Comparison of ENCODE assay signal across 8 mouse cellular contexts in the genomic region with DNA sequence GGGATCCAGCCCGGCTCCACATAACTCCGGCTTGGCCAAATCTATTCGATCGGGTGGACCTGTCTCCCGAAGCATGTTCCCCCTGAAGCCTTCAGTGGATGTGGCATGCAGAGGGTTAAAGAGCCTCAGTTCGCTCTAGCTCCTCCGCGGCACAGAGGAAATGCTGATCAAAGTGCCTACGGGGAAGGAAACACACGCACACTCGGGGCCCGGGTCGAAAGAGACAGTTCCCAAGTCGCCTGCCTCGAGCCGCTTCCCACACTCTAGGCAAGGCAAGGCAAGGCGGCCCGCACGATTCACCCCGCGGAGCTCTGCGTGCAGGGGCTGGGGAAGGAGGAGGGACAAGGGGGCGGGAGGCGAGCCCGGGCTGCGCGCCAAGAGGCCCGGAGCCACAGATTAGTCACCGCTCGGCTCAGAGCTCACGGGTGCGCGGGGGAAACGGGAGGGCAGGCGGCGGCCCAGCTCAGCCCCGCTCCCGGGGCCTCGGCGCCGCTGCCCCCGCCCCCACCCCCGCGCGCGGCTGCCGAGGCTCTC.
DNase-seq lines count a peak whose midpoint lies in the region; ATAC-seq and TF ChIP-seq lines count a peak whose summit lies in the region.

No protein-coding gene starts in this region.

- no peak for TF ChIP-seq POLR2A in liver, adult 2 months (IDR thresholded peaks at IDR 0.05; ENCODE audit: extremely low read depth, insufficient read depth, low read length)

- TF ChIP-seq CTCF in liver, adult 2 months (IDR thresholded peaks at IDR 0.05; ENCODE audit: low read depth, low read length), result no peak
- no peak for TF ChIP-seq CTCF in midbrain, postnatal 0 days (IDR thresholded peaks at IDR 0.05)

- peak overlapping the region; percentile 43 for H3K4me3 ChIP-seq in embryonic facial prominence, embryonic 11.5 days (ENCODE audit: low read depth, low read length)
- peak overlapping the region; percentile 70 for H3K4me3 ChIP-seq in heart, embryonic 10.5 days
- H3K4me3 ChIP-seq in liver, adult 2 months (ENCODE audit: insufficient read depth, low read depth, low read length), result peak overlapping the region; percentile 60
- peak overlapping the region; percentile 49 for H3K4me3 ChIP-seq in midbrain, postnatal 0 days (ENCODE audit: low read depth, low read length)
- H3K4me3 ChIP-seq in stomach, embryonic 15.5 days (replicated peaks), result peak overlapping the region; percentile 46

- no peaks in the 10 kb centered on the region for H3K36me3 ChIP-seq in embryonic facial prominence, embryonic 11.5 days (replicated peaks; ENCODE audit: control insufficient read depth, insufficient read depth, low read depth, low read length)
- no peaks in the 10 kb centered on the region for H3K36me3 ChIP-seq in heart, embryonic 10.5 days
- no peaks in the 10 kb centered on the region for H3K36me3 ChIP-seq in liver, adult 2 months (ENCODE audit: control insufficient read depth, insufficient read depth, low read length)
- no peaks in the 10 kb centered on the region for H3K36me3 ChIP-seq in midbrain, postnatal 0 days (ENCODE audit: insufficient read depth, low read length)
- no peaks in the 10 kb centered on the region for H3K36me3 ChIP-seq in stomach, embryonic 15.5 days

- H3K79me2 ChIP-seq in liver, adult 2 months (ENCODE audit: control insufficient read depth, insufficient read depth, low read length), result no peaks in the 10 kb centered on the region

- peak overlapping the region; percentile 94 for H3K4me2 ChIP-seq in embryonic facial prominence, embryonic 11.5 days (ENCODE audit: low read depth, low read length)
- H3K4me2 ChIP-seq in midbrain, postnatal 0 days (ENCODE audit: low read depth, low read length, poor library complexity, severe bottlenecking), result peak overlapping the region; percentile 85
- H3K4me2 ChIP-seq in stomach, embryonic 15.5 days, result peak overlapping the region; percentile 88

- H3K4me1 ChIP-seq in embryonic facial prominence, embryonic 11.5 days (ENCODE audit: control insufficient read depth, insufficient read depth, low read length), result no peaks in the 10 kb centered on the region; the same call in 1 of the 2 replicates
- H3K4me1 ChIP-seq in heart, embryonic 10.5 days, result peaks cover 27% of the 10 kb centered on the region
- peaks cover 3% of the 10 kb centered on the region; the same call in 1 of the 2 replicates for H3K4me1 ChIP-seq in liver, adult 2 months (ENCODE audit: control insufficient read depth, insufficient read depth, low read length)
- no peaks in the 10 kb centered on the region for H3K4me1 ChIP-seq in midbrain, postnatal 0 days (ENCODE audit: insufficient read depth, low read length)
- H3K4me1 ChIP-seq in stomach, embryonic 15.5 days, result peaks cover 20% of the 10 kb centered on the region

- no peaks in the 10 kb centered on the region for H3K9me3 ChIP-seq in embryonic facial prominence, embryonic 11.5 days (replicated peaks; ENCODE audit: control insufficient read depth, low read length)
- H3K9me3 ChIP-seq in heart, embryonic 10.5 days, result no peaks in the 10 kb centered on the region
- H3K9me3 ChIP-seq in midbrain, postnatal 0 days (ENCODE audit: low read length), result no peaks in the 10 kb centered on the region
- H3K9me3 ChIP-seq in stomach, embryonic 15.5 days, result no peaks in the 10 kb centered on the region

- H3K9ac ChIP-seq in embryonic facial prominence, embryonic 11.5 days (replicated peaks; ENCODE audit: low read length), result peak overlapping the region; percentile 57
- H3K9ac ChIP-seq in liver, adult 2 months (ENCODE audit: low read depth, low read length), result peak overlapping the region; percentile 95
- peak overlapping the region; percentile 59 for H3K9ac ChIP-seq in midbrain, postnatal 0 days (replicated peaks; ENCODE audit: low read length, poor library complexity, severe bottlenecking)
- 0 out of 2 replicates have a peak overlapping the region, but pooled peaks have one; percentile 4 for H3K9ac ChIP-seq in stomach, embryonic 15.5 days

- peak; percentile 30 to 37 for DNase-seq in spleen, adult 18-20 months
- no peak for DNase-seq in spleen, postnatal 14 days (ENCODE audit: low spot score in 2 of 2)
- DNase-seq in embryonic facial prominence, embryonic 11.5 days (ENCODE audit: low spot score), result peak; percentile 57
- DNase-seq in heart, embryonic 10.5 days (ENCODE audit: low spot score), result peak; percentile 84
- DNase-seq in kidney, adult 8-10 months, result peak; percentile 74 to 76
- peak; percentile 66 for DNase-seq in liver, adult 2 months (ENCODE audit: extremely low read depth, low read depth, low spot score)
- DNase-seq in midbrain, postnatal 0 days (ENCODE audit: low spot score), result peak; percentile 58

- ATAC-seq in embryonic facial prominence, embryonic 11.5 days (replicated peaks; ENCODE audit: insufficient number of reproducible peaks, low FRiP score, low TSS enrichment, low read depth), result peak; percentile 55; the same call in 1 of the 2 replicates
- ATAC-seq in midbrain, postnatal 0 days (ENCODE audit: low FRiP score), result peak; percentile 47
- ATAC-seq in stomach, embryonic 15.5 days (ENCODE audit: insufficient read depth, low FRiP score, low read depth), result peak; percentile 62; the same call in 1 of the 2 replicates

- peak overlapping the region; percentile 47 for H3K27ac ChIP-seq in embryonic facial prominence, embryonic 11.5 days (replicated peaks; ENCODE audit: low read depth, low read length)
- H3K27ac ChIP-seq in heart, embryonic 10.5 days, result peak overlapping the region; percentile 90
- H3K27ac ChIP-seq in liver, adult 2 months (replicated peaks; ENCODE audit: insufficient read depth, low read depth, low read length), result peak overlapping the region; percentile 92
- H3K27ac ChIP-seq in midbrain, postnatal 0 days (ENCODE audit: low read depth, low read length), result peak overlapping the region; percentile 59; the same call in 1 of the 2 replicates
- H3K27ac ChIP-seq in stomach, embryonic 15.5 days, result peak overlapping the region; percentile 96

- H3K27me3 ChIP-seq in embryonic facial prominence, embryonic 11.5 days (ENCODE audit: control insufficient read depth, insufficient read depth, low read length), result peaks cover 52% of the 10 kb centered on the region
- H3K27me3 ChIP-seq in heart, embryonic 10.5 days (ENCODE audit: insufficient read depth, poor library complexity, severe bottlenecking), result peaks cover 84% of the 10 kb centered on the region
- no peaks in the 10 kb centered on the region for H3K27me3 ChIP-seq in liver, adult 2 months (ENCODE audit: control insufficient read depth, insufficient read depth, low read length)
- peaks cover 10% of the 10 kb centered on the region; the same call in 1 of the 2 replicates for H3K27me3 ChIP-seq in midbrain, postnatal 0 days (ENCODE audit: insufficient read depth, low read length)
- H3K27me3 ChIP-seq in stomach, embryonic 15.5 days (replicated peaks), result peaks cover 40% of the 10 kb centered on the region

- 2% methylated on average over 42 of the region's 47 CpGs for WGBS in embryonic facial prominence, embryonic 11.5 days
- under 1% methylated on average over 41 of the region's 47 CpGs for WGBS in heart, embryonic 10.5 days
- 1% methylated on average over 21 of the region's 47 CpGs for WGBS in liver, adult 2 months
- WGBS in midbrain, postnatal 0 days, result 4% methylated on average over 26 of the region's 47 CpGs
- WGBS in stomach, embryonic 15.5 days, result 4% methylated on average over 31 of the region's 47 CpGs

Comparison
In these comparisons a context has a peak if more than half of its experiments do, and no peak if none do; other contexts are left out.
1. DNase-seq: peak in spleen, adult 18-20 months (2 of 2), embryonic facial prominence, embryonic 11.5 days (single experiment), heart, embryonic 10.5 days (single experiment), kidney, adult 8-10 months (2 of 2), liver, adult 2 months (single experiment) and midbrain, postnatal 0 days (single experiment); none in spleen, postnatal 14 days (0 of 2).
2. H3K9ac ChIP-seq: peak in every context shown above with its lines; median percentile 95 in liver, adult 2 months; 59 in midbrain, postnatal 0 days; 57 in embryonic facial prominence, embryonic 11.5 days; 4 in stomach, embryonic 15.5 days.
3. Peak in every context shown above with its lines, with median percentiles within 50 percentile points of each other: ATAC-seq, H3K27ac ChIP-seq, H3K4me2 ChIP-seq and H3K4me3 ChIP-seq.